Mouse (Mus musculus): ENCODE results near the gene Sdk1. TPM values are rescaled to one million over a fixed set of nuclear protein-coding genes. Genes with fewer than 3 reads are reported as not detected.

Gene Sdk1
- total RNA-seq, 1 experiment, result 1.2 TPM

DNA sequence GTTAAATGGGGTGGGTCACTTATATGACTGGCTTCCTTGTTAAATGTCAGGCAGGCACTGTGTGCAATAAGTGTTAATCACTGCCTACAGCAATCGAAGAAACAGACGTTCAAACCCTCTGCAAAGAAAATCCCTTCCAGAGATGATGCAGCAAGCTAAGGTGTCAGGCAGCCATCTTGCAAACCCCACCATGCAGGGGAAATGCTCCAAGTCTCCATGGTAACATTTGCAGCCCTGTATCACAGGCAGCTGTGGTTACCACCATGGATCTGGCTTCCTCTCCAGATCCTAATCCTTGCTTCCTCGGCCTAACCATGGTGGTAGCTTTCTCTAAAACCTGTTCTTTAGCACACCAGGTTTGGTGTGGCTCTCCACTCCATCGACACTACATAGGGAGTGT lies 507.5 kb downstream of the Sdk1 start:
- no peak for DNase-seq (ENCODE audit: low read depth, low spot score)
- H3K9ac ChIP-seq (ENCODE audit: insufficient read depth, low read depth, low read length, poor library complexity, severe bottlenecking), result no peak overlapping the region
- in situ Hi-C loops (cut with MboI; ENCODE audit: low sequenced_read_pairs in 2 of 2, unreplicated experiment in 2 of 2), result loop anchor here in 1 of 2 experiments (25.0 kb wide), 1 partner anchor 564 kb away; no protein-coding TSS in a partner anchor
- no peak for TF ChIP-seq MAFK (IDR thresholded peaks at IDR 0.05; ENCODE audit: insufficient read depth, low read depth, low read length)
- no peak for TF ChIP-seq ZNF384 (IDR thresholded peaks at IDR 0.05; ENCODE audit: low read depth, low read length)
- TF ChIP-seq HCFC1 (IDR thresholded peaks at IDR 0.05; ENCODE audit: borderline replicate concordance, insufficient read depth, low read length), result no peak
- no peak for TF ChIP-seq ZC3H11A (IDR thresholded peaks at IDR 0.05; ENCODE audit: borderline replicate concordance, low read depth, low read length)
- TF ChIP-seq CHD2 (IDR thresholded peaks at IDR 0.05; ENCODE audit: low read depth, low read length), result no peak
- H3K4me3 ChIP-seq (ENCODE audit: insufficient read depth in 1 of 2, low read depth in 1 of 2, low read length in 2 of 2, poor library complexity in 1 of 2, severe bottlenecking in 1 of 2), result no peak overlapping the region
- no peaks in the 10 kb centered on the region for H3K4me1 ChIP-seq (ENCODE audit: control insufficient read depth in 2 of 2, insufficient read depth in 2 of 2, low read length in 2 of 2, poor library complexity in 1 of 2)
- no peak overlapping the region for H3K27ac ChIP-seq (ENCODE audit: insufficient read depth, low read depth, low read length, poor library complexity, severe bottlenecking)
- no peaks in the 10 kb centered on the region for H3K9me3 ChIP-seq (ENCODE audit: control insufficient read depth, insufficient read depth, low read depth, low read length)
- H3K36me3 ChIP-seq (ENCODE audit: control insufficient read depth, insufficient read depth, low read length, poor library complexity, severe bottlenecking), result no peaks in the 10 kb centered on the region

DNA sequence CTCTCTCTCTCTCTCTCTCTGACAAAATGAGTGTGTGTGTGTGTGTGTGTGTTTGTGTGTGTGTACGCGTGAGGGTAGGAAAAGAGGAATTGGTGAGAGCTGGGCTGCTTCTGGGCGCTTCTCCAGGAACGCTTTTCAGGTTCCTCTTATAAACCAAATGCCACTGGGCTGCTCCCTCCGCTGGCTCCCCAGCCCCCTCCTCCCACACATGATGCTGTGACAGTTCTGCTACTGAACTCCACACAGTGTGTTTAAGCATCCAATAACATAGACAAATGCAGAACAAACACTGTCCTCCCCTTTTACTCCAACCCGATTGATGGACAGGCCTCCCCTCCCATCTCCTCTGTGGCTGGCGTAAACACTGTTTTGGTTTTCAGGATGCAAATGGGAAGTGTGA lies 513.0 kb downstream of the Sdk1 start:
- Histone ChIP-seq H3K4me3 (ENCODE audit: insufficient read depth in 1 of 2, low read depth in 1 of 2, low read length in 2 of 2, poor library complexity in 1 of 2, severe bottlenecking in 1 of 2) (no peak overlapping the region), H3K4me1 (ENCODE audit: control insufficient read depth in 2 of 2, insufficient read depth in 2 of 2, low read length in 2 of 2, poor library complexity in 1 of 2) (peaks cover 0 to 3% of the 10 kb centered on the region in 2 experiments; a peak in 1 of 4 replicates)
- in situ Hi-C loops (cut with MboI; ENCODE audit: low sequenced_read_pairs in 2 of 2, unreplicated experiment in 2 of 2), result no loop called here

DNA sequence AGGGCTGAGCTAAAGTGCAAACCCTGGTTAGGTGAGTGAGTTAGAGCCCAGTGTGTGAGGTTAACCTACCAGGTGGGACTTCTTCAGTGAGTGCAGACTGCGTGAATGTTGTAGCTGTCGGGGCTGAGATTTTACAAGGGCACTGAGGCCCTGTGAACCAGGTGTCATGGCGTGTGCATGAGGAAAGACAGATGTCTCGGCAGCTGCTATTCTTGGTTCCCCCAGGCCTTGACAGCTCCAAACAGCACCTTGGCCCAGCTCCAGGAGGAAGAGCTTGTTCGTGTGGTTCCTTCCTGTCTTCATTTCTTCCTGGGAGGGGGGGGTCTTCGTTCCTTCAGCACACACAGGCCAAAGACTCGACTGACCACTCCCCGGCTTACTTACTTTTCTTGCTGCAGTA lies 517.6 kb downstream of the Sdk1 start:
- H3K4me1 ChIP-seq (ENCODE audit: control insufficient read depth in 2 of 2, insufficient read depth in 2 of 2, low read length in 2 of 2, poor library complexity in 1 of 2), result peaks cover 0 to 3% of the 10 kb centered on the region in 2 experiments; a peak in 1 of 4 replicates
- in situ Hi-C loops (cut with MboI; ENCODE audit: low sequenced_read_pairs in 2 of 2, unreplicated experiment in 2 of 2), result no loop called here
- DNase-seq (ENCODE audit: low read depth, low spot score), result no peak
- H3K4me3 ChIP-seq (ENCODE audit: insufficient read depth in 1 of 2, low read depth in 1 of 2, low read length in 2 of 2, poor library complexity in 1 of 2, severe bottlenecking in 1 of 2), result no peak overlapping the region
- no peaks in the 10 kb centered on the region for H3K9me3 ChIP-seq (ENCODE audit: control insufficient read depth, insufficient read depth, low read depth, low read length)
- no peaks in the 10 kb centered on the region for H3K36me3 ChIP-seq (ENCODE audit: control insufficient read depth, insufficient read depth, low read length, poor library complexity, severe bottlenecking)
- H3K9ac ChIP-seq (ENCODE audit: insufficient read depth, low read depth, low read length, poor library complexity, severe bottlenecking), result no peak overlapping the region
- no peak overlapping the region for H3K27ac ChIP-seq (ENCODE audit: insufficient read depth, low read depth, low read length, poor library complexity, severe bottlenecking)
- no peak for TF ChIP-seq ZNF384 (IDR thresholded peaks at IDR 0.05; ENCODE audit: low read depth, low read length)
- TF ChIP-seq MAFK (IDR thresholded peaks at IDR 0.05; ENCODE audit: insufficient read depth, low read depth, low read length), result no peak
- TF ChIP-seq HCFC1 (IDR thresholded peaks at IDR 0.05; ENCODE audit: borderline replicate concordance, insufficient read depth, low read length), result no peak
- TF ChIP-seq ZC3H11A (IDR thresholded peaks at IDR 0.05; ENCODE audit: borderline replicate concordance, low read depth, low read length), result no peak
- no peak for TF ChIP-seq CHD2 (IDR thresholded peaks at IDR 0.05; ENCODE audit: low read depth, low read length)

More for the DNA sequence above, 513.0 kb downstream of the Sdk1 start:
- no peak overlapping the region for H3K9ac ChIP-seq (ENCODE audit: insufficient read depth, low read depth, low read length, poor library complexity, severe bottlenecking)
- H3K36me3 ChIP-seq (ENCODE audit: control insufficient read depth, insufficient read depth, low read length, poor library complexity, severe bottlenecking), result no peaks in the 10 kb centered on the region
- TF ChIP-seq MAFK (IDR thresholded peaks at IDR 0.05; ENCODE audit: insufficient read depth, low read depth, low read length) (no peak), HCFC1 (IDR thresholded peaks at IDR 0.05; ENCODE audit: borderline replicate concordance, insufficient read depth, low read length) (no peak), ZNF384 (IDR thresholded peaks at IDR 0.05; ENCODE audit: low read depth, low read length) (no peak), CHD2 (IDR thresholded peaks at IDR 0.05; ENCODE audit: low read depth, low read length) (no peak), ZC3H11A (IDR thresholded peaks at IDR 0.05; ENCODE audit: borderline replicate concordance, low read depth, low read length) (no peak)
- DNase-seq (ENCODE audit: low read depth, low spot score), result no peak
- H3K27ac ChIP-seq (ENCODE audit: insufficient read depth, low read depth, low read length, poor library complexity, severe bottlenecking), result no peak overlapping the region
- no peaks in the 10 kb centered on the region for H3K9me3 ChIP-seq (ENCODE audit: control insufficient read depth, insufficient read depth, low read depth, low read length)

DNA sequence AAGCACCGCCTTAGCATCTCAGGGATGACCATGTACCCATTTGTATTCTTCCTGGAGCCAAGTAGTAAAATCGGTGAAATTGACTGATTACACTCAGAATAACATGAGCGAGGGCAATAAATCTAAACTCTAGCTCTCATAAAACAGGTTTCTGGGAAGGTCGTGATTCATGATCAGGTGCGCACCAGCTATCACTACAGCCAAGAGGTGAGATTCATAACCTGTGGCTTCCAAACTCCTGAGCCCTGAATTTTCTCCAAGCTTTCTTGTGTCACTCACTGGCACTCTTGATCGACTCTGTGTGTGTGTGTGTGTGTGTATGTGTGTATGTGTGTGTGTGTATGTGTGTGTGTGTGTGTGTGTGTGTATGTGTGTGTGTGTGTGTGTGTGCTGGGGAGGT lies 522.8 kb downstream of the Sdk1 start:
- H3K27ac ChIP-seq (ENCODE audit: insufficient read depth, low read depth, low read length, poor library complexity, severe bottlenecking), result no peak overlapping the region
- no peak for TF ChIP-seq CHD2 (IDR thresholded peaks at IDR 0.05; ENCODE audit: low read depth, low read length)
- TF ChIP-seq MAFK (IDR thresholded peaks at IDR 0.05; ENCODE audit: insufficient read depth, low read depth, low read length), result no peak
- TF ChIP-seq ZC3H11A (IDR thresholded peaks at IDR 0.05; ENCODE audit: borderline replicate concordance, low read depth, low read length), result no peak
- TF ChIP-seq HCFC1 (IDR thresholded peaks at IDR 0.05; ENCODE audit: borderline replicate concordance, insufficient read depth, low read length), result no peak
- no peak for TF ChIP-seq ZNF384 (IDR thresholded peaks at IDR 0.05; ENCODE audit: low read depth, low read length)

More for the DNA sequence above, 522.8 kb downstream of the Sdk1 start:
- DNase-seq (ENCODE audit: low read depth, low spot score), result no peak
- no peaks in the 10 kb centered on the region for H3K9me3 ChIP-seq (ENCODE audit: control insufficient read depth, insufficient read depth, low read depth, low read length)
- no peaks in the 10 kb centered on the region for H3K36me3 ChIP-seq (ENCODE audit: control insufficient read depth, insufficient read depth, low read length, poor library complexity, severe bottlenecking)
- H3K9ac ChIP-seq (ENCODE audit: insufficient read depth, low read depth, low read length, poor library complexity, severe bottlenecking), result no peak overlapping the region
- H3K4me3 ChIP-seq (ENCODE audit: insufficient read depth in 1 of 2, low read depth in 1 of 2, low read length in 2 of 2, poor library complexity in 1 of 2, severe bottlenecking in 1 of 2), result no peak overlapping the region
- no peaks in the 10 kb centered on the region for H3K4me1 ChIP-seq (ENCODE audit: control insufficient read depth in 2 of 2, insufficient read depth in 2 of 2, low read length in 2 of 2, poor library complexity in 1 of 2)
- in situ Hi-C loops (cut with MboI; ENCODE audit: low sequenced_read_pairs in 2 of 2, unreplicated experiment in 2 of 2), result no loop called here
